Mouse (Mus musculus) embryo, embryonic 9.5 days (tissue): ENCODE data around the gene Magea3.
"Not testable (repeated sequence)": the region's sequence is repeated elsewhere in the genome, so short reads cannot be mapped to it uniquely, and the experiment has no call there.

Source experiments
- DNase-seq: peaks from one replicate; pipeline ENCODE4 v3.0.0-alpha.2; 2017; ENCODE audit errors: extremely low spot score

Gene Magea3

DNA sequence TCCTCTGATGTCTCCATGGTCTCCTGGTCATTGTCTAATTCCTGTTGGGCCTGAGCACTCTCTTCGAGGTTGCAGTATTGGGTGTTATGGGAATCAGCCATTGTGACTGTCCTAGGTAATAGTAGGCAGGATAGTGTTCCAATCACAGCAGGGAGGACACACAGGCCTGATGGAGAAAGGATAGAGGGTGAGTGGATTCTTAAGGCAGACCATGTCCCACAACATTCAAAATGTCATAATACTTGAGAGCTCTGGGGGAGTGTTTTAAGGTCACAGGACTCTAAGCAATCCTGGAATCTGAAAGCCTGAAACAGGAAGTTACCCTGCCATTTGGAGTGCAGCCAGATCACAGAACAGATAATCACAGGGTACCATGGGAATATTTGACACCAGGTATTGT is at the start of gene Magea3:
Magea3 (minus strand) TSS at position 101 of the 400 bp plus-strand sequence.
- DNase-seq = not testable (repeated sequence)

GRCm38 (mm10) chrX:154995750-154996149 is 46.4 kb upstream of the Magea3 start, which contains the start of gene Magea8:
Magea8 (minus strand) TSS chrX:154995850.
- DNase-seq = not testable (repeated sequence)

DNA sequence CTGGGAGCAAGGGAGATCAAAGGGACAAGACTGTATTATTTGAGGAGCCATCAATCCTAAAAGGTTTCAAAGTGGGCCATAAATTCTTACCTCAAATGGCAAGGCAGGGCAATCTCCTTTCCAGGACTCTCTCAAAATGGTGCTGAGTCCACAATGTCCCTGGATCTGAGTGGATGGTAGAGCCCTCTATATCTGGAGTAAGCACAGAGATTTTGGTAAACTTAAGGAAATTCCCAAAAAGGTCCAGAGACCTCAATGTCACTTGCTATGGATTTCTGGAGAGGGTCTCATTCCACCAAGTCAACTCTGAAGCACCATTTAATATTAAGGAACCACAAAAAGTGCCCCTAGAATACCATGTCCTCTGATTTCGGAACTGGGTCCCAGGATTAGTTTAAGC is 13.4 kb downstream of the Magea3 start, which contains the start of gene Magea6:
Magea6 (minus strand) TSS at position 101 of the 400 bp plus-strand sequence.
- not testable (repeated sequence) for DNase-seq
